Mouse (Mus musculus): Measurements from ENCODE around the gene Ppp1r1b. TPM values are rescaled to one million over a fixed set of nuclear protein-coding genes. Genes with fewer than 3 reads are reported as not detected.

Gene Ppp1r1b
- polyA plus RNA-seq, 1 experiment from 2014 or later = 0.53 TPM

DNA sequence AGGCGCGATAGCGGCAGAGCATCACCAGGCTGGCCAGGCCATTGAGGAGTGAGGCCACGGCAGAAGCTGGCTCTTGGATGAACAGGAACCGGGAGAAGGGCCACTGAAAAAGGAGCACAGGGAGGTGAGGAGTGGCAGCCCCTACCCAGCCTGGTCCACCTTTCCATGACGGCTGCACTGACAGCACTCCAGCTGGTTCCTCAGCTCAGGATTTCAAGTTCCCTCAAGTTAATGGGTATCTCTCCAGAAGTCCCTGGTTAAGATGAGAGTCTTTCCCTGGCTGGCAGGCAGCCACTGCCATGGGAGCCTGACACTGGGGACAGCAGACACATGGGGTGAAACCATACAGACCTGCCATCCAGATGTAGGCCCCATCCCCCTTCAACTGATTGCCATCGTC is 49.7 kb downstream of the Ppp1r1b start:
- H3K4me2 ChIP-seq = no peak overlapping the region
- H3K36me3 ChIP-seq (ENCODE audit: insufficient read depth) = no peaks in the 10 kb centered on the region

GRCm38 (mm10) chr11:98400161-98400726 is 52.0 kb downstream of the Ppp1r1b start, which contains the start of gene Pgap3:
Pgap3 (minus strand) TSS chr11:98400490.
- no peaks in the 10 kb centered on the region for H3K36me3 ChIP-seq (ENCODE audit: insufficient read depth)
- under 1% methylated on average over 40 of the region's 40 CpGs for WGBS
- peak within 1 kb of the TSS; percentile 65 for H3K9ac ChIP-seq
- H3K27ac ChIP-seq (ENCODE audit: low read depth) = peak within 1 kb of the TSS; percentile 97
- H3K4me1 ChIP-seq (ENCODE audit: insufficient read depth) = peaks cover 7% of the 10 kb centered on the region; the same call in 1 of the 2 replicates
- H3K4me2 ChIP-seq = peak within 1 kb of the TSS; percentile 56
- ATAC-seq (ENCODE audit: insufficient read depth) (peak; percentile 89), DNase-seq (peak; percentile 95)
- no peaks in the 10 kb centered on the region for H3K27me3 ChIP-seq (ENCODE audit: insufficient read depth, low read length)
- no peaks in the 10 kb centered on the region for H3K9me3 ChIP-seq (ENCODE audit: low read depth, low read length)
- TF ChIP-seq CTCF (IDR thresholded peaks at IDR 0.05; ENCODE audit: low read depth) = no peak
- peak within 1 kb of the TSS; percentile 58 for H3K4me3 ChIP-seq (ENCODE audit: low read depth, low read length)

More for the DNA sequence above, 49.7 kb downstream of the Ppp1r1b start:
- DNase-seq = no peak
- no peak overlapping the region for H3K4me3 ChIP-seq (ENCODE audit: low read depth, low read length)
- H3K27me3 ChIP-seq (ENCODE audit: insufficient read depth, low read length) = no peaks in the 10 kb centered on the region
- peaks cover 26% of the 10 kb centered on the region for H3K4me1 ChIP-seq (ENCODE audit: insufficient read depth)
- H3K9ac ChIP-seq = no peak overlapping the region
- no peak for ATAC-seq (ENCODE audit: insufficient read depth)
- H3K27ac ChIP-seq (ENCODE audit: low read depth) = no peak overlapping the region
- TF ChIP-seq CTCF (IDR thresholded peaks at IDR 0.05; ENCODE audit: low read depth) = no peak
- WGBS = 92% methylated on average over 7 of the region's 7 CpGs
- H3K9me3 ChIP-seq (ENCODE audit: low read depth, low read length) = no peaks in the 10 kb centered on the region

- DNase-seq (no peak), ATAC-seq (ENCODE audit: insufficient read depth) (no peak)
- Histone ChIP-seq H3K9me3 (ENCODE audit: low read depth, low read length) (no peaks in the 10 kb centered on the region), H3K27me3 (ENCODE audit: insufficient read depth, low read length) (no peaks in the 10 kb centered on the region), H3K9ac (peak overlapping the region; percentile 65), H3K4me3 (ENCODE audit: low read depth, low read length) (peak overlapping the region; percentile 58), H3K4me2 (peak overlapping the region; percentile 56), H3K36me3 (ENCODE audit: insufficient read depth) (no peaks in the 10 kb centered on the region), H3K4me1 (ENCODE audit: insufficient read depth) (peaks cover 7% of the 10 kb centered on the region; the same call in 1 of the 2 replicates), H3K27ac (ENCODE audit: low read depth) (peak overlapping the region; percentile 97)
- TF ChIP-seq CTCF (IDR thresholded peaks at IDR 0.05; ENCODE audit: low read depth) = no peak
- WGBS = 42% methylated on average over 3 of the region's 3 CpGs
These were observed 52.6 kb downstream of the Ppp1r1b start for GRCm38 (mm10) chr11:98400816-98401215.

GRCm38 (mm10) chr11:98406621-98407020 is 58.4 kb downstream of the Ppp1r1b start:
- no peaks in the 10 kb centered on the region for H3K27me3 ChIP-seq (ENCODE audit: insufficient read depth, low read length)
- no peaks in the 10 kb centered on the region for H3K9me3 ChIP-seq (ENCODE audit: low read depth, low read length)
- no peak overlapping the region for H3K9ac ChIP-seq
- no peak for TF ChIP-seq CTCF (IDR thresholded peaks at IDR 0.05; ENCODE audit: low read depth)
- WGBS = 64% methylated on average over 6 of the region's 6 CpGs
- peaks cover 8% of the 10 kb centered on the region for H3K4me1 ChIP-seq (ENCODE audit: insufficient read depth)
- no peak overlapping the region for H3K4me2 ChIP-seq
- no peaks in the 10 kb centered on the region for H3K36me3 ChIP-seq (ENCODE audit: insufficient read depth)
- H3K27ac ChIP-seq (ENCODE audit: low read depth) = no peak overlapping the region
- DNase-seq (no peak), ATAC-seq (ENCODE audit: insufficient read depth) (no peak)
- H3K4me3 ChIP-seq (ENCODE audit: low read depth, low read length) = no peak overlapping the region

Other genes with a start within 250 kb of the Ppp1r1b start
- 9.6 and 17.3 TPM in 2 replicates for gene Fbxl20, start 198.0 kb upstream of the Ppp1r1b start, polyA plus RNA-seq (2014; fragmentation: Nextera tagmentation; extraction: Ambion mirVana)
- gene Med1, start 155.1 kb upstream of the Ppp1r1b start, polyA plus RNA-seq (2014; fragmentation: Nextera tagmentation; extraction: Ambion mirVana) = 62.4 and 62.8 TPM in 2 replicates
- gene Cdk12, start 145.3 kb upstream of the Ppp1r1b start, polyA plus RNA-seq (2014; fragmentation: Nextera tagmentation; extraction: Ambion mirVana) = 14.6 and 16.6 TPM in 2 replicates
- not detected in 2 replicates for gene Neurod2, start 18.8 kb upstream of the Ppp1r1b start, polyA plus RNA-seq (2014; fragmentation: Nextera tagmentation; extraction: Ambion mirVana)
- 38.2 and 42.7 TPM in 2 replicates for gene Stard3, start 10.0 kb downstream of the Ppp1r1b start, polyA plus RNA-seq (2014; fragmentation: Nextera tagmentation; extraction: Ambion mirVana)
- 3.8 TPM in 1 of 2 replicates, not detected in the other for gene Tcap, start 35.4 kb downstream of the Ppp1r1b start, polyA plus RNA-seq (2014; fragmentation: Nextera tagmentation; extraction: Ambion mirVana)
- not detected in 2 replicates for gene Pnmt, start 38.0 kb downstream of the Ppp1r1b start, polyA plus RNA-seq (2014; fragmentation: Nextera tagmentation; extraction: Ambion mirVana)
- gene Pgap3, start 52.1 kb downstream of the Ppp1r1b start, polyA plus RNA-seq (2014; fragmentation: Nextera tagmentation; extraction: Ambion mirVana) = 10.9 and 11.6 TPM in 2 replicates
- 42.7 and 46.5 TPM in 2 replicates for gene Erbb2, start 64.1 kb downstream of the Ppp1r1b start, polyA plus RNA-seq (2014; fragmentation: Nextera tagmentation; extraction: Ambion mirVana)
- 62.9 and 65.3 TPM in 2 replicates for gene Mien1, start 90.6 kb downstream of the Ppp1r1b start, polyA plus RNA-seq (2014; fragmentation: Nextera tagmentation; extraction: Ambion mirVana)
- gene Grb7, start 98.0 kb downstream of the Ppp1r1b start, polyA plus RNA-seq (2014; fragmentation: Nextera tagmentation; extraction: Ambion mirVana) = 39.4 and 43.0 TPM in 2 replicates
- 0.14 and 0.32 TPM in 2 replicates for gene Ikzf3, start 197.6 kb downstream of the Ppp1r1b start, polyA plus RNA-seq (2014; fragmentation: Nextera tagmentation; extraction: Ambion mirVana)
- 0.57 TPM in 1 of 2 replicates, not detected in the other for gene Zpbp2, start 202.7 kb downstream of the Ppp1r1b start, polyA plus RNA-seq (2014; fragmentation: Nextera tagmentation; extraction: Ambion mirVana)
- gene Ormdl3, start 239.0 kb downstream of the Ppp1r1b start, polyA plus RNA-seq (2014; fragmentation: Nextera tagmentation; extraction: Ambion mirVana) = 6.6 and 6.9 TPM in 2 replicates
- gene Lrrc3c, start 249.9 kb downstream of the Ppp1r1b start, polyA plus RNA-seq (2014; fragmentation: Nextera tagmentation; extraction: Ambion mirVana) = not detected in 2 replicates